Mouse (Mus musculus) kidney, postnatal 0 days (tissue): ENCODE measurements at regions not wholly inside any gene's neighbourhood (a gene's known extent, or its start where the extent isn't known, plus 50 kb on each side); places are given as distances from the start of the nearest gene placed in this dataset.
A peak's percentile ranks its signal among the peaks of the same experiment; 100 is the strongest.

Experiments used
- ATAC-seq: fragments of 200-750 bp; cut with Nextera tagmentation; replicated peaks from 2 replicates; pipeline ENCODE4 v1.8.0; 2017; ENCODE audit warnings: low read depth, moderate number of reproducible peaks, moderate TSS enrichment, moderate library complexity; ENCODE audit not compliant: low FRiP score
- DNase-seq: peaks from one replicate; pipeline ENCODE4 v3.0.0-alpha.2; 2016; ENCODE audit warnings: low spot score
- H3K27ac ChIP-seq: fragments of 300-500 bp; sonication (generic); 2 replicates; pipeline ENCODE4 v1.5.1; 2014; ENCODE audit warnings: mild to moderate bottlenecking
- H3K27me3 ChIP-seq: fragments of 300-500 bp; sonication (generic); 2 replicates; pipeline ENCODE4 v1.6.1; 2014; ENCODE audit warnings: low read length, mixed read lengths; ENCODE audit not compliant: insufficient read depth
- H3K36me3 ChIP-seq: fragments of 300-500 bp; sonication (generic); 2 replicates; pipeline ENCODE4 v1.6.1; 2014; ENCODE audit warnings: low read length, mixed read lengths; ENCODE audit not compliant: insufficient read depth
- H3K4me1 ChIP-seq: fragments of 300-500 bp; sonication (generic); replicated peaks from 2 replicates; pipeline ENCODE4 v1.6.1; 2014; ENCODE audit warnings: antibody characterized with exemption, low read length, mixed read lengths; ENCODE audit not compliant: insufficient read depth
- H3K4me2 ChIP-seq: fragments of 300-500 bp; sonication (generic); 2 replicates; pipeline ENCODE4 v1.6.1; 2014; ENCODE audit warnings: mild to moderate bottlenecking, low read length, moderate library complexity, mixed read lengths
- H3K4me3 ChIP-seq: fragments of 300-500 bp; sonication (generic); replicated peaks from 2 replicates; pipeline ENCODE4 v1.5.1; 2014; ENCODE audit warnings: low read depth, low read length
- H3K9ac ChIP-seq: fragments of 300-500 bp; sonication (generic); 2 replicates; pipeline ENCODE4 v1.6.1; 2014; ENCODE audit warnings: low read depth, low read length
- H3K9me3 ChIP-seq: fragments of 300-500 bp; sonication (generic); replicated peaks from 2 replicates; pipeline ENCODE4 v1.6.1; 2016; ENCODE audit warnings: low read length, inconsistent platforms, mixed read lengths
- CTCF ChIP-seq: IDR thresholded peaks from 2 replicates; pipeline ENCODE4 v1.5.1; 2016; ENCODE audit warnings: antibody characterized with exemption, low read depth, mild to moderate bottlenecking, moderate library complexity
- WGBS: fragments of 180-500 bp; shearing (Covaris S2); extraction: QIAGEN DNeasy Blood & Tissue Kit; methylation state at CpG from one replicate; pipeline ENCODE4 v1.1.7; 2014; 5-methylcytosine and 5-hydroxymethylcytosine counted together

- WGBS = 55% methylated on average over 11 of the region's 11 CpGs
- no peaks in the 10 kb centered on the region for H3K4me1 ChIP-seq
- no peak overlapping the region for H3K4me3 ChIP-seq
- ATAC-seq (no peak), DNase-seq (no peak)
- no peaks in the 10 kb centered on the region for H3K9me3 ChIP-seq
- no peaks in the 10 kb centered on the region for H3K27me3 ChIP-seq
- no peak overlapping the region for H3K9ac ChIP-seq
- no peak overlapping the region for H3K4me2 ChIP-seq
- TF ChIP-seq CTCF = no peak
- H3K27ac ChIP-seq = no peak overlapping the region
- H3K36me3 ChIP-seq = no peaks in the 10 kb centered on the region
Measured at GRCm38 (mm10) chr13:97380366-97380765, 139.5 kb downstream of the Enc1 start.

GRCm38 (mm10) chr13:97376232-97376523, 135.3 kb downstream of the Enc1 start:
- Histone ChIP-seq H3K4me1 (no peaks in the 10 kb centered on the region), H3K27me3 (no peaks in the 10 kb centered on the region), H3K4me3 (no peak overlapping the region), H3K36me3 (no peaks in the 10 kb centered on the region), H3K27ac (no peak overlapping the region), H3K9me3 (no peaks in the 10 kb centered on the region), H3K9ac (no peak overlapping the region), H3K4me2 (no peak overlapping the region)
- DNase-seq (no peak), ATAC-seq (no peak)
- TF ChIP-seq CTCF = no peak
- 65% methylated on average over 6 of the region's 6 CpGs for WGBS

GRCm38 (mm10) chr13:97375501-97376231, 134.8 kb downstream of the Enc1 start:
- no peaks in the 10 kb centered on the region for H3K4me1 ChIP-seq
- DNase-seq (peak; percentile 40), ATAC-seq (no peak)
- H3K9me3 ChIP-seq = no peaks in the 10 kb centered on the region
- H3K9ac ChIP-seq = no peak overlapping the region
- no peaks in the 10 kb centered on the region for H3K27me3 ChIP-seq
- H3K27ac ChIP-seq = no peak overlapping the region
- TF ChIP-seq CTCF = no peak
- H3K36me3 ChIP-seq = no peaks in the 10 kb centered on the region
- no peak overlapping the region for H3K4me3 ChIP-seq
- WGBS = 49% methylated on average over 14 of the region's 14 CpGs
- no peak overlapping the region for H3K4me2 ChIP-seq

- ATAC-seq (no peak), DNase-seq (no peak)
- H3K9me3 ChIP-seq = no peaks in the 10 kb centered on the region
- no peaks in the 10 kb centered on the region for H3K36me3 ChIP-seq
- H3K9ac ChIP-seq = no peak overlapping the region
- TF ChIP-seq CTCF = no peak
- no peak overlapping the region for H3K4me3 ChIP-seq
- WGBS = 46% methylated on average over 6 of the region's 7 CpGs
- H3K27me3 ChIP-seq = no peaks in the 10 kb centered on the region
- no peak overlapping the region for H3K27ac ChIP-seq
- H3K4me1 ChIP-seq = no peaks in the 10 kb centered on the region
- no peak overlapping the region for H3K4me2 ChIP-seq
Measured at GRCm38 (mm10) chr13:97372348-97372747, 131.4 kb downstream of the Enc1 start.

- H3K9me3 ChIP-seq = no peaks in the 10 kb centered on the region
- no peaks in the 10 kb centered on the region for H3K4me1 ChIP-seq
- H3K27ac ChIP-seq = no peak overlapping the region
- DNase-seq (no peak), ATAC-seq (no peak)
- H3K4me3 ChIP-seq = no peak overlapping the region
- H3K27me3 ChIP-seq = no peaks in the 10 kb centered on the region
- H3K9ac ChIP-seq = no peak overlapping the region
- no peak for TF ChIP-seq CTCF
- H3K36me3 ChIP-seq = no peaks in the 10 kb centered on the region
- WGBS = 53% methylated on average over 3 of the region's 3 CpGs
- H3K4me2 ChIP-seq = no peak overlapping the region
Measured at GRCm38 (mm10) chr13:97371200-97371599, 130.3 kb downstream of the Enc1 start.

- no peak for TF ChIP-seq CTCF
- WGBS = 82% methylated on average over 8 of the region's 8 CpGs
- no peaks in the 10 kb centered on the region for H3K9me3 ChIP-seq
- H3K36me3 ChIP-seq = no peaks in the 10 kb centered on the region
- DNase-seq (no peak), ATAC-seq (no peak)
- H3K4me3 ChIP-seq = no peak overlapping the region
- no peak overlapping the region for H3K9ac ChIP-seq
- H3K27me3 ChIP-seq = no peaks in the 10 kb centered on the region
- H3K4me1 ChIP-seq = no peaks in the 10 kb centered on the region
- no peak overlapping the region for H3K4me2 ChIP-seq
- H3K27ac ChIP-seq = no peak overlapping the region
Measured at GRCm38 (mm10) chr13:97366723-97367122, 125.8 kb downstream of the Enc1 start.

GRCm38 (mm10) chr13:97365557-97366244, 124.8 kb downstream of the Enc1 start:
- Histone ChIP-seq H3K9me3 (no peaks in the 10 kb centered on the region), H3K4me2 (peak overlapping the region; percentile 19; the same call in 1 of the 2 replicates), H3K4me1 (no peaks in the 10 kb centered on the region), H3K36me3 (no peaks in the 10 kb centered on the region), H3K27me3 (no peaks in the 10 kb centered on the region), H3K9ac (no peak overlapping the region), H3K27ac (no peak overlapping the region), H3K4me3 (no peak overlapping the region)
- 28% methylated on average over 18 of the region's 18 CpGs for WGBS
- DNase-seq (peak; percentile 67), ATAC-seq (peak; percentile 25; the same call in 1 of the 2 replicates)
- TF ChIP-seq CTCF = no peak
